Mouse (Mus musculus): ENCODE data around the gene Zbtb7a.

GRCm38 (mm10) chr10:81176466-81177271, 41.6 kb downstream of the Zbtb7a start, which contains the start of gene Eef2:
- TF ChIP-seq CTCF (IDR thresholded peaks at IDR 0.05; ENCODE audit: borderline replicate concordance, extremely low read depth, insufficient read depth, insufficient read length) (no peak), POLR2A (IDR thresholded peaks at IDR 0.05; ENCODE audit: borderline replicate concordance, extremely low read depth, insufficient read depth, insufficient read length, poor library complexity, severe bottlenecking) (peak; percentile 96; the same call in 1 of the 2 replicates)

Measured in brain, embryonic 14.5 days (tissue).